Mouse (Mus musculus) layer of hippocampus, adult 18-20 months (tissue): ENCODE results near the gene Hoxa13. TPM values are rescaled to one million over a fixed set of nuclear protein-coding genes. Genes with fewer than 3 reads are reported as not detected.

Experiments
- DNase-seq, 2 experiments: peaks; one replicate each; pipeline ENCODE4 v3.0.0; 2022; ENCODE audit warnings: low spot score in 2 of 2
- microRNA-seq, 2 experiments: library from miRNA; unstranded; fragments of <30 nt; microRNA quantifications; one replicate each; pipeline ENCODE4 v1.2.0; 2021
- total RNA-seq, 2 experiments: library from RNA; stranded (reverse); gene quantifications; 2 replicates each; pipeline ENCODE4 v1.2.3; 2021

The Hoxa13 gene
- total RNA-seq, 2 experiments from 2014 or later: not detected

DNA sequence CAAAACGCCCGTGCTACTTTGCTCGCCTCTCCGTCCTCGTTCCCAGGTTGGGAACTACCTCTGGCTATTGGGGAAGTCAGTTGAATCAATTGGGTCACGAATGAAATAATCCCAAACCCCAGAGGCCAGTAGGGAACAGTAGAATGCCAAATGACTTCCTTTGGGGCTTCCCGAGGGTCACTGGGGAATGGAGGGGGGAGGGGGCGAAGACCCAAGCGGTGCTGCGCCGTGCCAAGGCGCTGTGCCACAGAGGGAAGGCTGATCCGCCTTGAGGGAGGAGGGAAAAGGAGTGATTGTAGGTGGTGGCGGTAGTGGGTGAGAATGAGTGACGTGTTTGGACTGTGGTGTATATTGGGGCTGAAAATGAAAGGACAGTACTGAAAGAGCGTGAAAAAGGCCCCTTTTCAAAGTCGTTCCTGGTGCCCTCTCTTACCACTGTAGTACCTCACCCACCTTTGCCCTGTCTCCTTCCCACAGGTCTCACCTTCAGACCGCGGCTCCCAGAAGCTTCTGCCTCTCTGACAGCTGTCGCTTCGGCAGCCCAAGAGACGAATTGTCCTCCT lies 48.0 kb downstream of the Hoxa13 start:
- DNase-seq: no peak

DNA sequence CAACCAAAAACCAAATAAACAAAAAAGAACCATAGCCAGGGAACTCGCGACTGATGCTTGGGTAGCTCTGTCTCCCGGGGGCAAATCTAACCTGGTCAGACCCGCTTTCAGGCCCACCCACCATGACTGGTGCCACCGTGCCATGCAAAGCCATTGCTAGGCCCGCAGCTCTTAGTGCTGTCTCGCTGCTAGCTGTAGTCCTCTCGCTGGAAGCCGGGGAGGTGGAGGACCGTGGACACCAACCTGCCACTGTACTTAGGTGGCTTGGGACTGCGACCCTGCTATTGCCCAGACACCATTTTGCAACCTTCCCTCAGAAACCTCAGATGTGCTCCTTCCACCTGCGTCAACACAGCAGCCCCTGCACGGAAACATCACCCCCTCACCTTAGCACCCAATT lies 48.7 kb downstream of the Hoxa13 start:
- DNase-seq: no peak

DNA sequence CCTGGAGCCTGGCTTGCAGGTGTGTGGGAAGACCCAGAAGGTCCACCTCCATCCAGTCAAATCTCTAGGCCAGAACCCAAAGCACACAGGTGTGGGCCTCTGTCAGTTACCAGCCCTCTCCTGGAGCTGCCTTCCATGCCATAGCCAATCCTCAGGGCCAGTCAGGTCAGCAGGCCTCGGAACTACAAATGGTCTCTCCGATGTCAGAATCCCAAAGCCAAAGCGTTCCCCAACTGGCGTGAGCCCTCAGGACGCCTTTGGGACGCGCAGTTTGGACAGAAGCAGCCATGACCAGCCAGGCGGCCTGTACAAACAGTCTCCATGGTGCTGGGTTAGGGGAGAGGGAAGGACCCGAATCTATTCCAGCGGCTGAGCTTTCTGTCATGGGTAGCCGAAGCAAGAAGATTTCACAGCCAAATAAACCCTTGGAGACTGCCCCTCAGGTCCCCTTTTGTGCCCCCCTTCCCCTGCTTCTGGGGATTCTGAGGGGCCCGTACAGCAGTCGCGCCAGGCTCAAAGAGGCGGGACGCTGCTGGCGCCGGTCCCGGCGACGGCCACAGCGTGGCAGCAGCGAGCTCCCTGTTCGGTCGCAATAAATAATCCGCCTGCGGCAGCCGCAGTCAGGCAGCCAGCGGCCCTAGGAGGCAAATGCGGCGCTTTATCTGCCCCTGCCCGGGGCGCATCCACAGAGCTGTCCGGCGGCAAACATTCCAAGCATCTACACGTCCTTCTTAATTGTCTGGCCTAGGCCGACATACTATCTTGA lies 49.3 kb downstream of the Hoxa13 start:
- peak; percentile 28 to 50 for DNase-seq

DNA sequence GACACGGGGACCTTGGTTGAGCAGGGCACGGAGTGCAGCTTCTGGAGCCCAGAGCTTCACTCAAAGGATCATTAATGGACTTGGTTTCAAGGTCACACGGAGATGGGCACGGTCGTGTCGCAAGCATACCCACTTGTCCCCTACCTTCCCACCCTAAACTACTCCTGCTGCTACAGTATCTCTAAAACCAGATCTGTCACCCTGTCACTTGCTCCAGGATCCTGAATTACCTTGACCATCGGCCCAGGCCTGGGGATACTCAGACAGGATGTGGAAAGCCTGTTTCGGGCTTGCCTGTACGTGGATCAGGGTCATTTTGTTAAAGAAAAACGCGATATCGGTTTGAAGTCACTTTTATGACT lies 51.0 kb downstream of the Hoxa13 start:
- DNase-seq: no peak

DNA sequence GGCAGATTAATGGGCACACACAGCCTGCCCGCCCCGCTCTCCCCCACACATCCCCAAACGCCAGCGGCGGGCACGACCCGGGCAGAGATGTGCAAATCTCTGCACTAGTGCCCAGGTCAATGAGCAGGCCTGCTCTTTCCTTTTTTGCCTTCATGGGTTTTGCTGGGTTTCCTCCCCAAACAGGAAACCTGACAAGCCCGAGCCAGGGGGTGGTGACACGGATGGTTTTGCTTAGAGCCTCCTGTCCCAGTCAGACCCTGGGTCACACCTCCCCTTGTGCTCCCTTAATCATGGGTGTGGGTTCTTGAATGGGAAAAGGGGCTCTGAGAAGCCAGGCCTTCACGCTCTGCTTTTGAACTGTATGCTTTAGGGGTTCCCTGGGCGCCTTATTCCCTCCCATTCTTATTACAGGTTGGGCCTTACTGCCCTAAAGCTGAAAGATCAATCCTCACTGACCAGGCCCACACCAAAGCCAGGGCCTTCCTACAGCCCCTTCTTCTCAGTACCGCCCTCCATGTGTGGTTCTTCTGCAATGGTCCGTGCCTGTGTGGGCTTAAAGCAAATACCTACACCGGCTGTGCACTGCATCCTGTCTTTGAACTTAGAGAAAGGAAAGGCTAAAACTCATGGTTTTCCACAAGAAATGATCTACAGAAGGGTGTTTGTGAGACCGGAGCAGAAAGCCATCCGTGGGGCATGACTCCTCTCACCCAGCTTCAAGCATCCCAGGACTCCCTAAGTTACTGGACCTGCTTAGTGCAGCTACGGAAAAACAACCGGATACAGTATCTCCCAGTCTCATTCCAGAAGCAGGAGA lies 51.6 kb downstream of the Hoxa13 start:
- DNase-seq: no peak

DNA sequence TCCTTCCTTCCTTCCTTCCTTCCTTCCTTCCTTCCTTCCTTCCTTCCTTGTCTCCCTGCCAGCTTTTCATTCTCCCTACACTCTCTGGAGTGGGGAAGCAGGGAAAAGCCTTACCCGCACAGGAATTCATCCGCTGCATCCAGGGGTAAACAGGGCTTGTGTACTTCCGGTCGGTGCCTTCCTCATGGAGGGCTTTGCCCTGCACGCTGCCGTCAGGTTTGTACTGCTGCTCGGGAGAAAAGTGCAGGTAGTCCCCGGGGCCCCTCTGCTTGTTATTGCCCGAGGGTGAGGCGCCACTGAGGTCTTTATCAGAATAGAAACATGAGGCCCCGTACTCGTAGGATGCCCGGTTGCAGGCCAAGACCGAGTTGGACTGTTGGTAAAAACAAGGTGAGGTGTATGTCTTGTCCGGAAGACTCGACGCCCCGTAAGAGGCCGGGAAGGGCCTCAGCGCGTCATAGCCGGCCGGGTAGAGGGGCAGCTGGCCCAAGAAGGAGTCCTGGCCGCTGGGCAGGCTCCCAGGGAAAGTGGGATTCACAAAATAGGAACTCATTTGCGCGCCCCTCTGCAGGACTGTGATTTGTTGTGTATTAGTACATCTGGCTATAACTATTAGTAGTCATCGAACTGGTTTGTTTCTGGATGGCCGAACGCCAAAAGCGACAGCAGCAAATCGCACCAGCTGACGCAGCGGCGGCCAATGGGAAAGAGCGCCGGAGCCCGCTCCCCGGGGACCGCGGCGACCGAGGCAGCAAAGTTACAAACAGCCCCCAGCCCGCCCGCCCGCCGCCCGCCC lies 52.4 kb downstream of the Hoxa13 start, which contains the start of gene Hoxa6:
Gene Hoxa6, minus strand, starts transcription at position 651 of the 796 bp plus-strand sequence.
- no peak for DNase-seq

Small RNA genes within 50 kb of the gene (microRNA-seq; reads per million reads assigned to microRNA genes)
- gene Mir196b: 4.2 to 7.2 reads per million in 2 experiments

Other genes with a start within 250 kb of the Hoxa13 start
- gene Skap2, start 248.3 kb downstream of the Hoxa13 start, total RNA-seq: 10 to 100 TPM; 20.8 to 21.4 TPM
- not detected for gene Hoxa1, start 102.6 kb downstream of the Hoxa13 start, total RNA-seq
- gene Hoxa2, start 96.0 kb downstream of the Hoxa13 start, total RNA-seq: not detected
- gene 5730596B20Rik, start 83.4 kb downstream of the Hoxa13 start, total RNA-seq: not detected
- not detected for gene Hoxa4, start 69.1 kb downstream of the Hoxa13 start, total RNA-seq
- gene Hoxa5, start 56.3 kb downstream of the Hoxa13 start, total RNA-seq: not detected
- gene Hoxa6, start 52.2 kb downstream of the Hoxa13 start, total RNA-seq: not detected
- not detected for gene Hoxa3, start 47.5 kb downstream of the Hoxa13 start, total RNA-seq
- not detected for gene Gm28308, start 47.5 kb downstream of the Hoxa13 start, total RNA-seq
- under 1 TPM in 1 of 2 experiments, not detected in 1; 0.36 TPM for gene Hoxa7, start 39.0 kb downstream of the Hoxa13 start, total RNA-seq
- gene Hoxa9, start 29.8 kb downstream of the Hoxa13 start, total RNA-seq: not detected
- not detected for gene Hoxa10, start 20.0 kb downstream of the Hoxa13 start, total RNA-seq
- gene Hoxa11, start 15.1 kb downstream of the Hoxa13 start, total RNA-seq: not detected
- not detected for gene Evx1, start 52.6 kb upstream of the Hoxa13 start, total RNA-seq